12 mouse cellular contexts compared by ENCODE assay signal in genomic region chr10:124288301-124288995, GRCm38 (mm10).
DNase-seq lines count a peak whose midpoint lies in the region; ATAC-seq and TF ChIP-seq lines count a peak whose summit lies in the region.
"Had no signal": no experiment of that assay in that cellular context is flagged by ENCODE, and none has a peak within 500 bp of the region (broad histone marks: within the 10 kb centered on the region; RNA-seq: fewer than 3 reads in every experiment).

No protein-coding gene starts in this region.

- no peaks in the 10 kb centered on the region for H3K4me1 ChIP-seq in hindbrain, postnatal 0 days (ENCODE audit: insufficient read depth, low read length)
- H3K4me1 ChIP-seq in hindbrain, embryonic 14.5 days (replicated peaks; ENCODE audit: control insufficient read depth, insufficient read depth, low read length), result no peaks in the 10 kb centered on the region
- H3K4me1 ChIP-seq in embryonic fibroblast, embryonic 13.5 days (ENCODE audit: control insufficient read depth, insufficient read depth, low read length), result no peaks in the 10 kb centered on the region
- no peaks in the 10 kb centered on the region for H3K4me1 ChIP-seq in limb, embryonic 10.5 days
- no peaks in the 10 kb centered on the region for H3K4me1 ChIP-seq in olfactory bulb, adult 2 months (ENCODE audit: control insufficient read depth, insufficient read depth, low read length)
- no peaks in the 10 kb centered on the region for H3K4me1 ChIP-seq in midbrain, embryonic 11.5 days (ENCODE audit: control insufficient read depth, insufficient read depth, low read length)

- H3K4me3 ChIP-seq in hindbrain, postnatal 0 days (ENCODE audit: low read length), result no peak overlapping the region
- no peak overlapping the region for H3K4me3 ChIP-seq in hindbrain, embryonic 14.5 days (replicated peaks; ENCODE audit: low read length)
- H3K4me3 ChIP-seq in embryonic fibroblast, embryonic 13.5 days (ENCODE audit: insufficient read depth, low read length), result peak overlapping the region; percentile 25; the same call in 1 of the 2 replicates
- H3K4me3 ChIP-seq in limb, embryonic 10.5 days, result no peak overlapping the region
- H3K4me3 ChIP-seq in olfactory bulb, adult 2 months (ENCODE audit: insufficient read depth, low read depth, low read length), result peak overlapping the region; percentile 29; the same call in 1 of the 2 replicates
- H3K4me3 ChIP-seq in midbrain, embryonic 11.5 days (ENCODE audit: low read depth, low read length), result no peak overlapping the region

- no peak for ATAC-seq in hindbrain, postnatal 0 days
- ATAC-seq in hindbrain, embryonic 14.5 days (ENCODE audit: low FRiP score), result no peak
- no peak for ATAC-seq in cerebellum, adult (ENCODE audit: insufficient number of reproducible peaks, low FRiP score, low TSS enrichment)
- no peak for ATAC-seq in midbrain, embryonic 11.5 days (ENCODE audit: low FRiP score)
- ATAC-seq: forebrain, embryonic 14.5 days; inflammation-experienced regulatory T-cells, adult 6 months; liver, postnatal 0 days had no signal

- peak overlapping the region; percentile 20 for H3K4me2 ChIP-seq in hindbrain, postnatal 0 days (ENCODE audit: low read depth, low read length)
- H3K4me2 ChIP-seq in hindbrain, embryonic 14.5 days (replicated peaks), result no peak overlapping the region
- H3K4me2 ChIP-seq in midbrain, embryonic 11.5 days, result no peak overlapping the region

- no peak overlapping the region for H3K9ac ChIP-seq in hindbrain, postnatal 0 days (replicated peaks; ENCODE audit: low read length)
- H3K9ac ChIP-seq in hindbrain, embryonic 14.5 days, result no peak overlapping the region
- no peak overlapping the region for H3K9ac ChIP-seq in midbrain, embryonic 11.5 days (ENCODE audit: low read length)
- H3K9ac ChIP-seq: liver, postnatal 0 days had no signal

- no peaks in the 10 kb centered on the region for H3K27me3 ChIP-seq in hindbrain, postnatal 0 days (ENCODE audit: insufficient read depth, low read length)
- no peaks in the 10 kb centered on the region for H3K27me3 ChIP-seq in hindbrain, embryonic 14.5 days (ENCODE audit: control insufficient read depth, insufficient read depth, low read length)
- H3K27me3 ChIP-seq in limb, embryonic 10.5 days (ENCODE audit: low read depth, poor library complexity, severe bottlenecking), result no peaks in the 10 kb centered on the region
- H3K27me3 ChIP-seq in midbrain, embryonic 11.5 days (ENCODE audit: control insufficient read depth, insufficient read depth, low read length), result no peaks in the 10 kb centered on the region

- 70% methylated on average over 18 of the region's 18 CpGs for WGBS in hindbrain, postnatal 0 days
- WGBS in hindbrain, embryonic 14.5 days, result 75% methylated on average over 18 of the region's 18 CpGs
- 80% methylated on average over 18 of the region's 18 CpGs for WGBS in limb, embryonic 10.5 days
- WGBS in olfactory bulb, adult 2 months, result 52% methylated on average over 18 of the region's 18 CpGs
- 78% methylated on average over 18 of the region's 18 CpGs for WGBS in midbrain, embryonic 11.5 days

- no peak for TF ChIP-seq CTCF in hindbrain, postnatal 0 days (IDR thresholded peaks at IDR 0.05; ENCODE audit: low read depth)
- no peak for TF ChIP-seq CTCF in embryonic fibroblast, embryonic 13.5 days (IDR thresholded peaks at IDR 0.05; ENCODE audit: borderline replicate concordance, insufficient read depth, low read length)
- no peak for TF ChIP-seq CTCF in olfactory bulb, adult 2 months (IDR thresholded peaks at IDR 0.05; ENCODE audit: insufficient read depth, low read depth, low read length)

- H3K9me3 ChIP-seq in hindbrain, postnatal 0 days (ENCODE audit: low read length), result no peaks in the 10 kb centered on the region
- H3K9me3 ChIP-seq in hindbrain, embryonic 14.5 days (ENCODE audit: control insufficient read depth, low read length), result no peaks in the 10 kb centered on the region
- H3K9me3 ChIP-seq in limb, embryonic 10.5 days (replicated peaks), result no peaks in the 10 kb centered on the region
- H3K9me3 ChIP-seq in midbrain, embryonic 11.5 days (ENCODE audit: control insufficient read depth, low read length), result no peaks in the 10 kb centered on the region

- no peak for DNase-seq in hindbrain, postnatal 0 days (ENCODE audit: low spot score)
- DNase-seq in hindbrain, embryonic 14.5 days (ENCODE audit: low spot score), result no peak
- DNase-seq in limb, embryonic 10.5 days (ENCODE audit: low spot score), result peak; percentile 29
- no peak for DNase-seq in B cell, adult 2 months
- DNase-seq in midbrain, embryonic 11.5 days (ENCODE audit: low spot score, missing footprints), result no peak
- DNase-seq: liver, postnatal 0 days; right cerebral cortex, adult 18-20 months had no signal

- no peak for TF ChIP-seq POLR2A in embryonic fibroblast, embryonic 13.5 days (IDR thresholded peaks at IDR 0.05; ENCODE audit: low read depth, low read length)
- TF ChIP-seq POLR2A in olfactory bulb, adult 2 months (IDR thresholded peaks at IDR 0.05; ENCODE audit: insufficient read depth, low read depth, low read length), result no peak

- no peaks in the 10 kb centered on the region for H3K36me3 ChIP-seq in hindbrain, postnatal 0 days (ENCODE audit: insufficient read depth, low read length)
- no peaks in the 10 kb centered on the region for H3K36me3 ChIP-seq in hindbrain, embryonic 14.5 days (replicated peaks; ENCODE audit: control insufficient read depth, insufficient read depth)
- H3K36me3 ChIP-seq in limb, embryonic 10.5 days, result no peaks in the 10 kb centered on the region
- H3K36me3 ChIP-seq in midbrain, embryonic 11.5 days (ENCODE audit: control insufficient read depth, insufficient read depth, low read length), result no peaks in the 10 kb centered on the region

- no peak overlapping the region for H3K27ac ChIP-seq in hindbrain, postnatal 0 days
- no peak overlapping the region for H3K27ac ChIP-seq in hindbrain, embryonic 14.5 days
- peak overlapping the region; percentile 68 for H3K27ac ChIP-seq in embryonic fibroblast, embryonic 13.5 days (ENCODE audit: insufficient read depth, low read length)
- no peak overlapping the region for H3K27ac ChIP-seq in limb, embryonic 10.5 days
- no peak overlapping the region for H3K27ac ChIP-seq in olfactory bulb, adult 2 months (ENCODE audit: insufficient read depth, low read depth, low read length)
- no peak overlapping the region for H3K27ac ChIP-seq in midbrain, embryonic 11.5 days (ENCODE audit: low read depth, low read length)

Comparison
In these comparisons a context has a peak if more than half of its experiments do, and no peak if none do; other contexts are left out.
1. H3K4me3 ChIP-seq: peak in embryonic fibroblast, embryonic 13.5 days (single experiment) and olfactory bulb, adult 2 months (single experiment); none in hindbrain, postnatal 0 days (single experiment), hindbrain, embryonic 14.5 days (single experiment), limb, embryonic 10.5 days (single experiment) and midbrain, embryonic 11.5 days (single experiment).